Mouse (Mus musculus) c-Kit-negative CD71-positive TER-119-positive erythroid progenitor cells, embryonic 14.5 days (primary cell): ENCODE results near the gene Plcl2.
"Not testable (repeated sequence)": the region's sequence is repeated elsewhere in the genome, so short reads cannot be mapped to it uniquely, and the experiment has no call there.

ENCODE experiments used
- DNase-seq: peaks from one replicate; pipeline ENCODE4 v3.0.0-alpha.2; 2013; ENCODE audit warnings: low read depth, low spot score

The Plcl2 gene

GRCm38 (mm10) chr17:50536409-50537194, 27.4 kb downstream of the Plcl2 start:
- DNase-seq, result no peak

- DNase-seq, result no peak
Measured at GRCm38 (mm10) chr17:50537786-50538185, 28.6 kb downstream of the Plcl2 start.

- DNase-seq, result no peak
Measured at GRCm38 (mm10) chr17:50544860-50545259, 35.7 kb downstream of the Plcl2 start.

- DNase-seq, result no peak
Measured at GRCm38 (mm10) chr17:50545274-50545673, 36.1 kb downstream of the Plcl2 start.

GRCm38 (mm10) chr17:50552130-50552529, 42.9 kb downstream of the Plcl2 start:
- DNase-seq, result peak; percentile 11

GRCm38 (mm10) chr17:50557566-50558238, 48.5 kb downstream of the Plcl2 start:
- no peak for DNase-seq

GRCm38 (mm10) chr17:50558239-50558625, 49.0 kb downstream of the Plcl2 start:
- no peak for DNase-seq

GRCm38 (mm10) chr17:50565376-50566123, 56.3 kb downstream of the Plcl2 start:
- no peak for DNase-seq

- no peak for DNase-seq
Measured at GRCm38 (mm10) chr17:50568846-50569245, 59.6 kb downstream of the Plcl2 start.

GRCm38 (mm10) chr17:50570228-50570627, 61.0 kb downstream of the Plcl2 start:
- not testable (repeated sequence) for DNase-seq

GRCm38 (mm10) chr17:50570681-50571398, 61.6 kb downstream of the Plcl2 start:
- DNase-seq, result no peak

GRCm38 (mm10) chr17:50574161-50574560, 65.0 kb downstream of the Plcl2 start:
- DNase-seq, result no peak

- no peak for DNase-seq
Measured at GRCm38 (mm10) chr17:50580416-50580815, 71.2 kb downstream of the Plcl2 start.

- DNase-seq, result no peak
Measured at GRCm38 (mm10) chr17:50586834-50587233, 77.6 kb downstream of the Plcl2 start.

GRCm38 (mm10) chr17:50587941-50588340, 78.7 kb downstream of the Plcl2 start:
- no peak for DNase-seq

- no peak for DNase-seq
Measured at GRCm38 (mm10) chr17:50600178-50600577, 91.0 kb downstream of the Plcl2 start.

GRCm38 (mm10) chr17:50600696-50601095, 91.5 kb downstream of the Plcl2 start:
- no peak for DNase-seq

GRCm38 (mm10) chr17:50606890-50607289, 97.7 kb downstream of the Plcl2 start:
- DNase-seq, result no peak

- DNase-seq, result no peak
Measured at GRCm38 (mm10) chr17:50609908-50610307, 100.7 kb downstream of the Plcl2 start.

- no peak for DNase-seq
Measured at GRCm38 (mm10) chr17:50620794-50621537, 111.8 kb downstream of the Plcl2 start.

- no peak for DNase-seq
Measured at GRCm38 (mm10) chr17:50621996-50622395, 112.8 kb downstream of the Plcl2 start.
